Mouse (Mus musculus): ENCODE results near the gene L1td1. TPM values are rescaled to one million over a fixed set of nuclear protein-coding genes. Genes with fewer than 3 reads are reported as not detected.

L1td1 gene
- polyA plus RNA-seq, 1 experiment: not detected

DNA sequence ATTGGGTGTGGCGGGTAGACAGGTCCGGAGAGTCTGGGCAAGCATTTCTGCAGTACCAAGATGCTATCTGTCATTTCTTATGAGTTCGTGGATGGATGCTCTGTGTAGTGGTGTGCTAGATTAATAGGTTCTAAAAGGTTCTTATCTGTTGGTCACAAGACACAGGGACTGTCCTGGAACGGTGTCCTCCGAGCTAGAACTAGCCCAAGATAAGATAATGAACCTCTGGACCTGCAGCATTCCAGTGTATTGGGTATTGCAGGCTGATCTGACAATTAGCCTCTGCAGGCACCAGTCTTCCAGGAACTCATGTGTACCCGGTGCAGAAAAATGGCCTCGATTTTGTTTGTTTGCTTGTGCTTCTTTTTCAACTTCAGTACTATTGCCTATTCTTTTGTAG, 2.2 kb downstream of the L1td1 start:
- H3K27ac ChIP-seq (ENCODE audit: insufficient read depth, low read length): no peak overlapping the region
- peaks cover 7% of the 10 kb centered on the region; the same call in 1 of the 2 replicates for H3K27me3 ChIP-seq (ENCODE audit: control insufficient read depth, insufficient read depth, low read length)
- DNase-seq (ENCODE audit: low read depth in 1 of 2, low spot score in 2 of 2): no peak
- no peaks in the 10 kb centered on the region for H3K36me3 ChIP-seq (ENCODE audit: control insufficient read depth, insufficient read depth, low read length)
- H3K4me1 ChIP-seq (ENCODE audit: control insufficient read depth, insufficient read depth, insufficient read length): no peaks in the 10 kb centered on the region
- TF ChIP-seq CTCF (IDR thresholded peaks at IDR 0.05; ENCODE audit: extremely low read depth, insufficient read depth, insufficient read length, insufficient replicate concordance) (no peak), POLR2A (IDR thresholded peaks at IDR 0.05; ENCODE audit: low read depth, low read length) (no peak)
- H3K4me3 ChIP-seq (ENCODE audit: extremely low read depth, insufficient read depth, insufficient read length): no peak overlapping the region
- WGBS: 60% methylated on average over 7 of the region's 7 CpGs

DNA sequence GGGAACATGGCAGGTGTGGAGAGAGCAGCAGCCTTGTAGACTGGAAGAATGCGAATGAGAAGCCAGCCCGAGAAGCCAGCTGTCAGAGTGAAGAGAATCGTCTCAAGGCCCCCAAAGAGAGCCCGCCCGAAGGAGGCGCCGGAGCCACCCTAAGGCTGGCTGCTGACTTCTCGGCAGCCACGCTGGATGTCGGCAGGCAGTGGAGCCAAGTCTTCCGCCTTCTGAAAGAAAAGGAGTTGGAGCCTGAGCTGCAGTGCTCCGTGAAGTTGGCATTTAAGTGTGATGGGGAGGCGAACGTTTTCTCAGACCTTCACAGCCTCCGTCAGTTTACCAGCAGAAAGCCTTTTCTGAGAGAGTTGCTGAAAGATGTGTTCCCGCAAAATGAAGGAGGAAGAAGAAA, 7.1 kb downstream of the L1td1 start:
- no peak overlapping the region for H3K4me3 ChIP-seq (ENCODE audit: extremely low read depth, insufficient read depth, insufficient read length)
- TF ChIP-seq CTCF (IDR thresholded peaks at IDR 0.05; ENCODE audit: extremely low read depth, insufficient read depth, insufficient read length, insufficient replicate concordance) (no peak), POLR2A (IDR thresholded peaks at IDR 0.05; ENCODE audit: low read depth, low read length) (no peak)
- 94% methylated on average over 16 of the region's 16 CpGs for WGBS
- DNase-seq (ENCODE audit: low read depth in 1 of 2, low spot score in 2 of 2): no peak
- H3K27me3 ChIP-seq (ENCODE audit: control insufficient read depth, insufficient read depth, low read length): peaks cover 2% of the 10 kb centered on the region; the same call in 1 of the 2 replicates
- no peak overlapping the region for H3K27ac ChIP-seq (ENCODE audit: insufficient read depth, low read length)
- H3K36me3 ChIP-seq (ENCODE audit: control insufficient read depth, insufficient read depth, low read length): no peaks in the 10 kb centered on the region
- H3K4me1 ChIP-seq (ENCODE audit: control insufficient read depth, insufficient read depth, insufficient read length): no peaks in the 10 kb centered on the region

GRCm38 (mm10) chr4:98739753-98740152, 13.2 kb downstream of the L1td1 start:
- Histone ChIP-seq H3K4me1 (ENCODE audit: control insufficient read depth, insufficient read depth, insufficient read length) (no peaks in the 10 kb centered on the region), H3K27ac (ENCODE audit: insufficient read depth, low read length) (no peak overlapping the region), H3K4me3 (ENCODE audit: extremely low read depth, insufficient read depth, insufficient read length) (no peak overlapping the region), H3K36me3 (ENCODE audit: control insufficient read depth, insufficient read depth, low read length) (no peaks in the 10 kb centered on the region), H3K27me3 (ENCODE audit: control insufficient read depth, insufficient read depth, low read length) (no peaks in the 10 kb centered on the region)
- TF ChIP-seq POLR2A (IDR thresholded peaks at IDR 0.05; ENCODE audit: low read depth, low read length) (no peak), CTCF (IDR thresholded peaks at IDR 0.05; ENCODE audit: extremely low read depth, insufficient read depth, insufficient read length, insufficient replicate concordance) (no peak)
- DNase-seq (ENCODE audit: low read depth in 1 of 2, low spot score in 2 of 2): no peak
- 45% methylated on average over 2 of the region's 2 CpGs for WGBS

- Histone ChIP-seq H3K4me1 (ENCODE audit: control insufficient read depth, insufficient read depth, insufficient read length) (no peaks in the 10 kb centered on the region), H3K27me3 (ENCODE audit: control insufficient read depth, insufficient read depth, low read length) (no peaks in the 10 kb centered on the region), H3K27ac (ENCODE audit: insufficient read depth, low read length) (no peak overlapping the region), H3K4me3 (ENCODE audit: extremely low read depth, insufficient read depth, insufficient read length) (no peak overlapping the region), H3K36me3 (ENCODE audit: control insufficient read depth, insufficient read depth, low read length) (no peaks in the 10 kb centered on the region)
- 83% methylated on average over 3 of the region's 3 CpGs for WGBS
- no peak for DNase-seq (ENCODE audit: low read depth in 1 of 2, low spot score in 2 of 2)
- no peak for TF ChIP-seq POLR2A (IDR thresholded peaks at IDR 0.05; ENCODE audit: low read depth, low read length)
- no peak for TF ChIP-seq CTCF (IDR thresholded peaks at IDR 0.05; ENCODE audit: extremely low read depth, insufficient read depth, insufficient read length, insufficient replicate concordance)
Measured at GRCm38 (mm10) chr4:98743209-98743905, 16.8 kb downstream of the L1td1 start.

GRCm38 (mm10) chr4:98743906-98744210, 17.3 kb downstream of the L1td1 start:
- Histone ChIP-seq H3K36me3 (ENCODE audit: control insufficient read depth, insufficient read depth, low read length) (no peaks in the 10 kb centered on the region), H3K4me1 (ENCODE audit: control insufficient read depth, insufficient read depth, insufficient read length) (no peaks in the 10 kb centered on the region), H3K4me3 (ENCODE audit: extremely low read depth, insufficient read depth, insufficient read length) (no peak overlapping the region), H3K27me3 (ENCODE audit: control insufficient read depth, insufficient read depth, low read length) (no peaks in the 10 kb centered on the region), H3K27ac (ENCODE audit: insufficient read depth, low read length) (no peak overlapping the region)
- WGBS: 46% methylated on average over 7 of the region's 7 CpGs
- TF ChIP-seq CTCF (IDR thresholded peaks at IDR 0.05; ENCODE audit: extremely low read depth, insufficient read depth, insufficient read length, insufficient replicate concordance) (no peak), POLR2A (IDR thresholded peaks at IDR 0.05; ENCODE audit: low read depth, low read length) (no peak)
- DNase-seq (ENCODE audit: low read depth in 1 of 2, low spot score in 2 of 2): no peak

GRCm38 (mm10) chr4:98754456-98754855, 27.9 kb downstream of the L1td1 start:
- Histone ChIP-seq H3K4me3 (ENCODE audit: extremely low read depth, insufficient read depth, insufficient read length) (no peak overlapping the region), H3K4me1 (ENCODE audit: control insufficient read depth, insufficient read depth, insufficient read length) (no peaks in the 10 kb centered on the region), H3K27ac (ENCODE audit: insufficient read depth, low read length) (no peak overlapping the region), H3K27me3 (ENCODE audit: control insufficient read depth, insufficient read depth, low read length) (no peaks in the 10 kb centered on the region), H3K36me3 (ENCODE audit: control insufficient read depth, insufficient read depth, low read length) (no peaks in the 10 kb centered on the region)
- 86% methylated on average over 4 of the region's 4 CpGs for WGBS
- no peak for TF ChIP-seq CTCF (IDR thresholded peaks at IDR 0.05; ENCODE audit: extremely low read depth, insufficient read depth, insufficient read length, insufficient replicate concordance)
- no peak for TF ChIP-seq POLR2A (IDR thresholded peaks at IDR 0.05; ENCODE audit: low read depth, low read length)
- no peak for DNase-seq (ENCODE audit: low read depth in 1 of 2, low spot score in 2 of 2)

DNA sequence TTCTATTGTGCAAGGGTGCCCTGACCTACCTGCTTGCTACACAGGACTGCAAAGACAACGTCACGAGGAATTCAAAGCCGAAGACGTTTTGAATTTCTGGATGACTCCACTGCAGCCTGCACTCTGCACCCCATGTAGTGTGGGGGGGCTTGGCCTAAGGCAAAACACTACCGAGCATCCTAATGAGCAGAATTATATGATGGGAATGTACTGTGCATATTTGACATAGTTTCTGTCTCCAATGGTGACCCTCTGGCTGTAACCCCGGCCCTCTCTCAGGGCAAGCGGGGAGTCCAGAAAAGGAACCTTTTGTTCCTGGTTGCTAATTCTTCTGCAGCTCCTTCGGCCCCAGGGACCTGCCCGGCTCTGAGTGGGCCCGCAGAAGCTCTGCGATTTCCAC, 29.6 kb downstream of the L1td1 start:
- Histone ChIP-seq H3K4me3 (ENCODE audit: extremely low read depth, insufficient read depth, insufficient read length) (no peak overlapping the region), H3K27me3 (ENCODE audit: control insufficient read depth, insufficient read depth, low read length) (no peaks in the 10 kb centered on the region), H3K36me3 (ENCODE audit: control insufficient read depth, insufficient read depth, low read length) (no peaks in the 10 kb centered on the region), H3K4me1 (ENCODE audit: control insufficient read depth, insufficient read depth, insufficient read length) (no peaks in the 10 kb centered on the region), H3K27ac (ENCODE audit: insufficient read depth, low read length) (no peak overlapping the region)
- WGBS: 88% methylated on average over 11 of the region's 11 CpGs
- DNase-seq (ENCODE audit: low read depth in 1 of 2, low spot score in 2 of 2): no peak
- TF ChIP-seq CTCF (IDR thresholded peaks at IDR 0.05; ENCODE audit: extremely low read depth, insufficient read depth, insufficient read length, insufficient replicate concordance): no peak
- TF ChIP-seq POLR2A (IDR thresholded peaks at IDR 0.05; ENCODE audit: low read depth, low read length): no peak

All from spleen, adult 2 months (tissue).